Mouse (Mus musculus): ENCODE results near the gene Susd2. TPM values are rescaled to one million over a fixed set of nuclear protein-coding genes. Genes with fewer than 3 reads are reported as not detected.

The Susd2 gene
- polyA plus RNA-seq, 1 experiment = 261 TPM

GRCm38 (mm10) chr10:75636084-75636786, 7.6 kb downstream of the Susd2 start:
- 92% methylated on average over 12 of the region's 12 CpGs for WGBS
- TF ChIP-seq CTCF (IDR thresholded peaks at IDR 0.05; ENCODE audit: extremely low read depth, insufficient read length, insufficient replicate concordance, low read depth, low read length) = no peak
- Histone ChIP-seq H3K4me1 (ENCODE audit: control insufficient read depth, insufficient read depth, insufficient read length, low read length) (no peaks in the 10 kb centered on the region; the same call in 1 of the 2 replicates), H3K36me3 (ENCODE audit: control insufficient read depth, insufficient read depth, low read length) (no peaks in the 10 kb centered on the region; the same call in 1 of the 2 replicates), H3K27me3 (ENCODE audit: control insufficient read depth, insufficient read depth, low read length) (no peaks in the 10 kb centered on the region; the same call in 1 of the 2 replicates), H3K27ac (ENCODE audit: insufficient read depth, low read depth, low read length) (no peak overlapping the region), H3K4me3 (ENCODE audit: low read depth, low read length) (no peak overlapping the region)

DNA sequence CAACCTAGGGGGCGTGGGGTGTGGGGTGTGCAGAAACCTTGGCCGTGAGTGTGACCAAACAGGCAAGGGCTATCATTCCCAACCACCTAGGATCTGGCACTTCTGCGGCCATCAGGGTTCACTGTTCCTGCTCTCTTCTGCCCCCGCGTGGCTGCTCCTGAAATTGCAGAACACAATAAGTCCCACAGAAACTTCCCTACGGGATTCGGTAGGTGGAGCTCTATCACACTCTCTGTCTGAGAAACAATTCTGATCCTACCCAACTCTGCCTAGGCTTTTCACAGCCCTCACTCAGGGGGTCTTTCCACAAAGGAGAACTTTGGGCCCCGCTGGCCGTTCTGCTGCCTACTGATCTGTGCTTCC, 8.1 kb downstream of the Susd2 start:
- Histone ChIP-seq H3K27me3 (ENCODE audit: control insufficient read depth, insufficient read depth, low read length) (no peaks in the 10 kb centered on the region; the same call in 1 of the 2 replicates), H3K4me1 (ENCODE audit: control insufficient read depth, insufficient read depth, insufficient read length, low read length) (no peaks in the 10 kb centered on the region), H3K27ac (ENCODE audit: insufficient read depth, low read depth, low read length) (no peak overlapping the region), H3K36me3 (ENCODE audit: control insufficient read depth, insufficient read depth, low read length) (no peaks in the 10 kb centered on the region; the same call in 1 of the 2 replicates), H3K4me3 (ENCODE audit: low read depth, low read length) (no peak overlapping the region)
- TF ChIP-seq CTCF (IDR thresholded peaks at IDR 0.05; ENCODE audit: extremely low read depth, insufficient read length, insufficient replicate concordance, low read depth, low read length) (peak; percentile 98; the same call in 1 of the 2 replicates), POLR2A (IDR thresholded peaks at IDR 0.05; ENCODE audit: low read depth, low read length) (no peak)
- 8% methylated on average over 9 of the region's 9 CpGs for WGBS

GRCm38 (mm10) chr10:75635019-75635692, 8.7 kb downstream of the Susd2 start:
- WGBS = 70% methylated on average over 14 of the region's 14 CpGs
- no peaks in the 10 kb centered on the region; the same call in 1 of the 2 replicates for H3K36me3 ChIP-seq (ENCODE audit: control insufficient read depth, insufficient read depth, low read length)

GRCm38 (mm10) chr10:75634610-75635009, 9.2 kb downstream of the Susd2 start:
- H3K4me1 ChIP-seq (ENCODE audit: control insufficient read depth, insufficient read depth, insufficient read length, low read length) = no peaks in the 10 kb centered on the region
- no peaks in the 10 kb centered on the region; the same call in 1 of the 2 replicates for H3K27me3 ChIP-seq (ENCODE audit: control insufficient read depth, insufficient read depth, low read length)
- no peaks in the 10 kb centered on the region; the same call in 1 of the 2 replicates for H3K36me3 ChIP-seq (ENCODE audit: control insufficient read depth, insufficient read depth, low read length)
- WGBS = 91% methylated on average over 8 of the region's 8 CpGs
- no peak for TF ChIP-seq CTCF (IDR thresholded peaks at IDR 0.05; ENCODE audit: extremely low read depth, insufficient read length, insufficient replicate concordance, low read depth, low read length)
- no peak for TF ChIP-seq POLR2A (IDR thresholded peaks at IDR 0.05; ENCODE audit: low read depth, low read length)
- H3K4me3 ChIP-seq (ENCODE audit: low read depth, low read length) = no peak overlapping the region
- no peak overlapping the region for H3K27ac ChIP-seq (ENCODE audit: insufficient read depth, low read depth, low read length)

More at GRCm38 (mm10) chr10:75635019-75635692, 8.7 kb downstream of the Susd2 start:
- no peak overlapping the region for H3K27ac ChIP-seq (ENCODE audit: insufficient read depth, low read depth, low read length)
- no peak for TF ChIP-seq POLR2A (IDR thresholded peaks at IDR 0.05; ENCODE audit: low read depth, low read length)
- no peak for TF ChIP-seq CTCF (IDR thresholded peaks at IDR 0.05; ENCODE audit: extremely low read depth, insufficient read length, insufficient replicate concordance, low read depth, low read length)
- H3K27me3 ChIP-seq (ENCODE audit: control insufficient read depth, insufficient read depth, low read length) = no peaks in the 10 kb centered on the region; the same call in 1 of the 2 replicates
- H3K4me3 ChIP-seq (ENCODE audit: low read depth, low read length) = no peak overlapping the region
- H3K4me1 ChIP-seq (ENCODE audit: control insufficient read depth, insufficient read depth, insufficient read length, low read length) = no peaks in the 10 kb centered on the region

DNA sequence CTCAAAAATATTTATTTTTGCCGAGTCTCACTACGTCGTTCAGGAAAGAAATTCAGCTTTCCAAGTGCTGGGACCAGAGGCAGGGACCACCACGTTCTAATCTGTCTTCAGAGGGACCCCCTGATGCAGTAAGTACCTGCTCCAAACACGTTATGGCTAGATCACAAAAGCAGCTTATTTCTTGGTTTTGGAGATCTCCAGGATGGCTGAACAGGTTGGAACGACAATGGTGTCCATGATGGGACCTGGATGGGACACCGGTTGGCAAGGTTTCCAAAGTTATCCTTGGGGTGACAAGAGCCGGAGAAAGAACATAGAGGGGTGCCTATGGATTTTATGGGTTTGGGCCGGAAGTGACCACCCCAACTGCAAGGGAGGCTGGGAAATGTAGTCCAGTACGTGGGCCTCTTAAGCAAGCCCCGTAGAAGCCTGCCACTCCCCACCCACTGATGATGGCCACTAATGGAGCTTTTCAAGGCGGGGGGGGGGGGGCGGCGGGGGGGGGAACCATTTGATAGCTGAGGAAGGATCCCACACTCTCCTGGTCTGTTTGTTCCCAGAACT, 10.2 kb downstream of the Susd2 start:
- TF ChIP-seq CTCF (IDR thresholded peaks at IDR 0.05; ENCODE audit: extremely low read depth, insufficient read length, insufficient replicate concordance, low read depth, low read length) (no peak), POLR2A (IDR thresholded peaks at IDR 0.05; ENCODE audit: low read depth, low read length) (no peak)
- Histone ChIP-seq H3K27me3 (ENCODE audit: control insufficient read depth, insufficient read depth, low read length) (no peaks in the 10 kb centered on the region; the same call in 1 of the 2 replicates), H3K4me1 (ENCODE audit: control insufficient read depth, insufficient read depth, insufficient read length, low read length) (no peaks in the 10 kb centered on the region), H3K27ac (ENCODE audit: insufficient read depth, low read depth, low read length) (peak overlapping the region; percentile 37), H3K4me3 (ENCODE audit: low read depth, low read length) (no peak overlapping the region), H3K36me3 (ENCODE audit: control insufficient read depth, insufficient read depth, low read length) (no peaks in the 10 kb centered on the region)
- WGBS = 67% methylated on average over 14 of the region's 14 CpGs

GRCm38 (mm10) chr10:75633048-75633447, 10.8 kb downstream of the Susd2 start:
- 65% methylated on average over 5 of the region's 5 CpGs for WGBS
- no peak overlapping the region for H3K4me3 ChIP-seq (ENCODE audit: low read depth, low read length)
- H3K27me3 ChIP-seq (ENCODE audit: control insufficient read depth, insufficient read depth, low read length) = no peaks in the 10 kb centered on the region; the same call in 1 of the 2 replicates
- no peaks in the 10 kb centered on the region for H3K4me1 ChIP-seq (ENCODE audit: control insufficient read depth, insufficient read depth, insufficient read length, low read length)
- H3K27ac ChIP-seq (ENCODE audit: insufficient read depth, low read depth, low read length) = peak overlapping the region; percentile 37
- H3K36me3 ChIP-seq (ENCODE audit: control insufficient read depth, insufficient read depth, low read length) = no peaks in the 10 kb centered on the region
- TF ChIP-seq CTCF (IDR thresholded peaks at IDR 0.05; ENCODE audit: extremely low read depth, insufficient read length, insufficient replicate concordance, low read depth, low read length) (no peak), POLR2A (IDR thresholded peaks at IDR 0.05; ENCODE audit: low read depth, low read length) (no peak)

GRCm38 (mm10) chr10:75632633-75633032, 11.2 kb downstream of the Susd2 start:
- no peaks in the 10 kb centered on the region; the same call in 1 of the 2 replicates for H3K27me3 ChIP-seq (ENCODE audit: control insufficient read depth, insufficient read depth, low read length)
- 41% methylated on average over 5 of the region's 5 CpGs for WGBS
- no peak overlapping the region for H3K4me3 ChIP-seq (ENCODE audit: low read depth, low read length)
- H3K36me3 ChIP-seq (ENCODE audit: control insufficient read depth, insufficient read depth, low read length) = no peaks in the 10 kb centered on the region
- peak overlapping the region; percentile 52; the same call in 1 of the 2 replicates for H3K27ac ChIP-seq (ENCODE audit: insufficient read depth, low read depth, low read length)
- H3K4me1 ChIP-seq (ENCODE audit: control insufficient read depth, insufficient read depth, insufficient read length, low read length) = no peaks in the 10 kb centered on the region
- no peak for TF ChIP-seq POLR2A (IDR thresholded peaks at IDR 0.05; ENCODE audit: low read depth, low read length)
- no peak for TF ChIP-seq CTCF (IDR thresholded peaks at IDR 0.05; ENCODE audit: extremely low read depth, insufficient read length, insufficient replicate concordance, low read depth, low read length)
